Mouse (Mus musculus) T-helper 17 cell (primary cell): Measurements from ENCODE around the gene Hdac11.

Source experiments
- in situ Hi-C, 2 experiments: fragments of 300-600 bp; cut with MboI, MseI; formaldehyde crosslinking; loops; 1 replicate in 1 of 2; 2 replicates in 1 of 2; pipeline ENCODE4 v1.15.1; 2025; ENCODE audit warnings: high pct_unique_total_duplicates in 2 of 2

Gene Hdac11

DNA sequence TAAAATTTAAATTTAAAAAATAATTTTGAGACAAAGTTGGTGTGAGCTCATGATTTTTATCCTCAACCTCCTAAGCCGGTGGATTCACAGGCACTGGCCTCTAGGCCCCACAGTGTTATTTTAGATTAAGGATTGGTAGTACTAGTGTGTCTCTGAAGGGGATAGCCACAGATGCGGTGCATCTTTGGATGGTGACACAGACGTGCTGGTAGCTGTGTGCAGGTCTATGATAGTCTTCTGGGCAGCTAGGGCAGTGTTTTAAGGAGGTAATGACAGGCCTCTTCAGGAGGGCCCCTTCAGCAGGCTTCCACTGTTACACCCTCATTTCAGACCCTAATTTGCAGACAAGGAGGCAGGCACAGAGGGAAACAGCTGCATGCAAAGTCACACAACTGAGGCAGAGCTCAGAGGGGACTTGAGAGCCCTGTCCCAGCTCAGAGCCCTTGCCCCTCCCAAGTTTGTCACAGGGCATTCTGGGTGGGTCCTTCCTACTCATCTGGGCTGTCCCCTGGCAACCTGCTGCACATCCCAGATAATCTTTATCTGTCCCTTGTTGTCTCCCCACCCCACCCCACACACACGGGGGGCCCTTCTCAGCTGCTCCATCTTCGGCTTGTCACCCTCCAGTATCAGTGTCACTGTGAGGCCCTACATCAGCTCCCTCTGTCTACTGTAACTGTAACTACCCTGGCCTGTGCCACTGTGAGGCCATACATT, 6.9 kb downstream of the Hdac11 start:
- in situ Hi-C loops: loop anchor here in 1 of 2 experiments (5.0 kb wide), 1 partner anchor 119 kb away; no protein-coding TSS in a partner anchor

GRCm38 (mm10) chr6:91164584-91164983, 8.1 kb downstream of the Hdac11 start:
- in situ Hi-C loops: loop anchor here in 1 of 2 experiments (5.0 kb wide), 1 partner anchor 118 kb away; no protein-coding TSS in a partner anchor

DNA sequence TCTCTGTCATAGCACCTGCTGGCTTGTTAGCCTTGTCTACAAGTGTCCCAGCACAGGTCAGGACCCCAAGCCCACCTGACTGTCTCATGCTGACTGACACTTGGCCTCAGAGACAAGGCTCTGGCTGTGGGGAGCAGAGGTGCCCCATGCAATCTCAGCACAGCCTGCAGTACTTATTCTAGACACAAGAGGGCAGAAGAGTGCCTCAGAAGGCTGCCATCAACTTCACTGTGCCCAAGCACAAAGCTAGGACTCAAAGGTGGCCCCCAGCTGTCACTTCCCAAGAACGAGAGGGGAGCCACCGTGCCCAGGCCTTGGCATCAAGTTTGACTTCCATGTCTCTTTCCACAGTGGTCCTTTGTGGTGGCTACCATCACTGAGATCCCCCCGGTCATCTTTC, 8.7 kb downstream of the Hdac11 start:
- in situ Hi-C loops: loop anchor here (5.0 kb wide), 2 partner anchors 112 to 247 kb away; partner anchors contain the start of gene Wnt7a (in 1 of the 2)

GRCm38 (mm10) chr6:91167828-91168227, 11.4 kb downstream of the Hdac11 start:
- in situ Hi-C loops: loop anchor here (5.0 kb wide), 2 partner anchors 109 to 244 kb away; partner anchors contain the start of gene Wnt7a (in 1 of the 2)

- in situ Hi-C loops: loop anchor here (5.0 kb wide), 2 partner anchors 108 to 243 kb away; partner anchors contain the start of gene Wnt7a (in 1 of the 2)
These were observed 12.7 kb downstream of the Hdac11 start for GRCm38 (mm10) chr6:91169129-91169528.

DNA sequence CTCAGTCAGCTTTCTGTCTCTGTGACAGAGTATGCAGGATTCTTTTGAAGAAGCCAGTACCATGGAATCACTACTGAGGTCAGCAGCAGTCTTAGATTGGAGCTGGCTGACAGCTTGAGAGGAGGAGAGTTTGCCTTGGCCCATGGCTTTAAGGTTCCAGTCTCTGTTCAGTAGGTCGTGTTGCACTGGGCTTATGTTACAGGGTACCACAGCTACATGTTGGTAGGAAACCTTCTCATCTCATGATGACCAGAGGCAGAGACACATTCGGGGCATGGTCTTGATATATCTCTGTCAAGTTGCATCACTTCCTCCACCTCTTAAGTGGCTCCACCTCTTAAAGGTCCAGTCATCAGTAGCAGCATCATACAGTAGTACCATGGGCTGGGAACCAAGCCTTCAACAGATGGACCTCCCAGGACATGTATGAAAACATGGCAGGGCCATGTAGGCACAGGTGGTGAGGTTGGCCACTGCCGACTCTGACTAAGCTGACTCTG, 15.0 kb downstream of the Hdac11 start:
- in situ Hi-C loops: no loop called here

DNA sequence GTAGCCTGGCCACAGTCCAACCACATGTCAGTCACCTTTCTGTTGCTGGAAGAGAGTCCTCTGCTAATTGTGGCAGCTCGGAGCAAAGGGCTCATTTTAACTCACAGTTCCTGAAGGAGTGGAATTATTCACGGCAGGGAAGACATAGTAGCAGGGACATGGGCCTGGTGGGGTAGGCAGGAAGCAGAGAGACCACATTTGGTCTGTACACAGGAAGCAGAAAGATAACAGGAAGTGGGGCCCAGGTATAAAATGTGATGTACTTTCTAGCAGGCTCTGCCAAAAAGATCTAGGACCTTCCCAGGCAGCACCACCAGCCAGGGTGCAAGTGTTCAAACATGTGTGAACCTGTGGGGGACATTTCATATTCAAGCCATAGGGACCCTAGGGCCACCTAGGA, 15.9 kb downstream of the Hdac11 start:
- in situ Hi-C loops: no loop called here

- in situ Hi-C loops: no loop called here
These were observed 16.9 kb downstream of the Hdac11 start for GRCm38 (mm10) chr6:91173221-91173880.

- in situ Hi-C loops: no loop called here
These were observed 17.7 kb downstream of the Hdac11 start for GRCm38 (mm10) chr6:91174211-91174610.

DNA sequence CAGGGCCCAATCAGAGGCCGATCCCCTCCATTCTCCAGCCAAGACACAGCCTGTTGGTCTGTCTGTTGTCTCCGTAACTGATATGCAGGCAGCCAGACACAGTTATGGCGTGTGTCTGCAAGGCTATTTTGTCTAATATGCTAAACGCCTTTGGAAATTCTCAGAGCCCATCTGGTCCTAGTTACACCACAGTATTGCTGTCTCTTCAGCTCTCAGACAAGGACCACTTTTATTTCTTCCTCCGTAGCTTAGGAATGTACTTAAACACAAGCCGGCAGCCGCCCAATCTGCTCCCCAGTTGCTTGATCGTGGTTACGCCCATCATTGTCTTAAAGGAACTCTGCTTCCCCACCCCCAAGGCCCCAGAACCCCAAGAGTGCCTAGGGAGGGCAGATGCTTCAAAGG, 24.3 kb downstream of the Hdac11 start:
- in situ Hi-C loops: no loop called here

DNA sequence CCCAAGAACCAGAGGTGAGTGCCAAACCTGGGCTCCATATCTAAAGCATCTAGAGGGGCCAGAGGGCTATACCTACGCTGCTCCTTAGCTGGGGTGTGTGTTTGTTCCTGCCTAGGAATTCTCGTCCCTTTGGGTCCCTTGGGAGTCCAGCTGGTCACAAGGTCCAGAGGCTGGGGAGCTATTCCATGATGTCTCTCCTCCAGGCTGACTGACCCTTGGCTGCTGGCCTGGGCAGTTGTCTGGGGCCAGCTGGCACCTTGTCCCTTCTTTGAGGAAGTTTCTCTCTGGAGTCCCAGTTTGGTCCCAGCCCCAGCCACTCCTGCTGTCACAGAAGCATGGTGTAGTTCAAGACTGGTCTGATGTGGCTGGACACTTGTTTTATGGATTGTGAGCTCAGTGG, 24.9 kb downstream of the Hdac11 start:
- in situ Hi-C loops: no loop called here

DNA sequence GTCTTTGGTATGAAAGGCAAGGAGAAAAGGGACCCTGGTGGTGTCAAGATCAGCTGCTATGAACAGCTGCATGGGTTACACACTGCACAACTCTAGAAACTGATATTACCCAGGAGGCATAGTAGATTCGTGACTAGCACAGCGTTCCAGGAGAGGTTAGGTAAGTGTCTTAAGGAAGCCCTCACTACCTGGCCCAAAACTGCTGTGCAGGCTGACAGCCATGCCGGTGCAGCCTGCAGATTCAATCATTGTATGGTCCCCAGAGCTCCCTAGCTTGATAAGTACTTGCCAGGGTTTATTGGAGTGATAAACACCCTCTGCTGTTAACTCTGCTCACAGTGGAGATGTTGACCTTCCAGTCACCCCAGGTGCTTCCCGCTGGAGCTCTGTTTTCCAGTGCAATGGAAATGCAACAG, 25.6 kb downstream of the Hdac11 start:
- in situ Hi-C loops: no loop called here

GRCm38 (mm10) chr6:91183041-91183440, 26.6 kb downstream of the Hdac11 start:
- in situ Hi-C loops: no loop called here

- in situ Hi-C loops: no loop called here
These were observed 27.5 kb downstream of the Hdac11 start for GRCm38 (mm10) chr6:91183980-91184379.

DNA sequence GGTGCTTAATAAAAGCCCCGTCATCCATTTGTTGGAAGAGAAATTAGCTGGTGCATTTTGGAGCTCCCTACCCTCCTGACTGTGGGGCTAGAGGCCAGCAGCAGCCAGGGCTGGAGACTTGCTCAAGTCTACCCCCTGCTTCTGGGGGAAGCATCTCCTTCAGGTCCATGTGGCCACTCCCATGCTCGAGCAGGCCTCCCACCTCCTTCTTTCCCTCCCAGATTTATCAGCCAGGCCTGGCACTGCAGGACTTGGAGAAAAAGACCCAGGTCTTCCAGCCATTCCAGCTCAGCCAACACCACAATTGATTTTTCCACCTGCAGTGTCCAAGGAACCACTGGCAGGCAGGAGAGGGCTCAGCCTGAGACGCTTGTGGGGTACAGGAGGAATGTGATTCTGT, 28.3 kb downstream of the Hdac11 start:
- in situ Hi-C loops: no loop called here

GRCm38 (mm10) chr6:91185502-91185901, 29.0 kb downstream of the Hdac11 start:
- in situ Hi-C loops: no loop called here

DNA sequence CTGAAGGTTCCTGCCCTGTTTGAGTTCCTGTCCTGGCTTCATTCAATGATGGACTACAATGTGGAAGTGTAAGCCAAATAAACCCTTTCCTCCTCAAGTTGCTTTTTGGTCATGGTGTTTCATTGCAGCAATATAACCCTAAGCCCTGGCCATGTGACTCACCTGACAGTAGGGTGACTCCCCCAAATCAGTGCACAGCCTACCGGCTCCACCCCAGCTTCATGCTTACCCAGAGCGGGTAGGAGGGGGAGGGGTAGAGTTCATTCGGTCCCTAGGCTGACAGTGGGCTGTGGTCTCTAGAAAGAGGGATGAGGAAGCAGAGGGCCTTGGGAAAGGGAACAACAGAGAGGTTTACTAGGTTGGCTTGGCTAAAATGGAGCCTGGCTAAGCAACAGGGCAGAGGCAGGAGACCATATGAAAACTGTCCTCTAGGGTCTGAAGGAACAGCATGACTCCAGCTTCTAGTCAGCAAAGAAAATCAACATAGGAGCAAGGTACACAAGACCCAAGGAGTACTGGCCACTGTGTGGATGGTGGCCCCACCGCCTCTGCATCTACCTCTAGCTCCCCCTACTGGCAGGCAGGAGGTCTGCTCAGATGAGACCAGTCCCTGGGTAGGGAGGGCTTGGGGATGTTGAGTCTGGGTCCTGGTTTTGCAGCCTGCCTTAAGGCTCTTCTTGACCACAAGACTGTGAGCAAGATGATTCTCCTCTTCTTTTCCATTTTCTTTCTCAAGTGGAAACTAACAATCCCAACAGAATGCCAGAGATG, 29.9 kb downstream of the Hdac11 start:
- in situ Hi-C loops: no loop called here

DNA sequence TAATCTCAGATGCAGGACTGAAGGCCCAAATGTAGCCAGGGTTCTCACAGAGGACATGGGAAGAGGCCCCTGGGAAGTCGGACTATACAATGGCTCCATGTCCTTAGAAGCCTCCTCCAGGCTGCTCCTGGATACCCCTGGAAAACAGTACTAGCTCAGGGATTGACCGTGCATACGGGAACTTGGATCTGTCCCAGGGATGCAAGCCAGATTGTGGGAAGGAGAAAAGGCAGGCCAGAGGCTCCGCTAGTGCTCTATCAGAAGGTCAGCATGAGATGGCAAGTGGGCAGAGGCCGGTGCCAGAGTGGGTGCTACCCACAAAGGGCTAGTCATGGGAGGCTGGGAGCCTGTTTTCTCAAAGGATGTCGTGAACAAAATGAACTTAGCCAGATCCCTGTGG, 30.5 kb downstream of the Hdac11 start:
- in situ Hi-C loops: no loop called here

GRCm38 (mm10) chr6:91187871-91188270, 31.4 kb downstream of the Hdac11 start:
- in situ Hi-C loops: no loop called here

- in situ Hi-C loops: no loop called here
These were observed 33.5 kb downstream of the Hdac11 start for GRCm38 (mm10) chr6:91189971-91190370.

DNA sequence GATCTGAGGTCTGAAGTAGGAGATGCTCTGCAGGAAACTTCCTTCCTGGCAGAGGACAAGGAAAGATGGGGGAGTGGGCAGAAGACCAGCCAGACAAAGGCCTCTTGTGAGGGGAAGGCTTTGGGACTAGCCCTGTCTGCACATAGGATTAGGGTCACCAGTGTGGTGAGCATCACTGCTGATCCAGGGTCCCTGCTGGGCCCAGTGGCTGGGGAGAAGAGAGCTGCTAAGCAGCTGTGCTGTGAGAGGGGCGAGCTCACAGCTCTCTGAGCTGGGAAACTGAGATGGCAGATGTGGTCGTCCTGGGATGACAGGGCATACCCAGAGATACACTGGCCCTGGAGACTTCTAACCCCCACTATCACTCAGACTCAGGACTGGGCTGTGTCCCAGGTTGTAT, 35.0 kb downstream of the Hdac11 start:
- in situ Hi-C loops: no loop called here

DNA sequence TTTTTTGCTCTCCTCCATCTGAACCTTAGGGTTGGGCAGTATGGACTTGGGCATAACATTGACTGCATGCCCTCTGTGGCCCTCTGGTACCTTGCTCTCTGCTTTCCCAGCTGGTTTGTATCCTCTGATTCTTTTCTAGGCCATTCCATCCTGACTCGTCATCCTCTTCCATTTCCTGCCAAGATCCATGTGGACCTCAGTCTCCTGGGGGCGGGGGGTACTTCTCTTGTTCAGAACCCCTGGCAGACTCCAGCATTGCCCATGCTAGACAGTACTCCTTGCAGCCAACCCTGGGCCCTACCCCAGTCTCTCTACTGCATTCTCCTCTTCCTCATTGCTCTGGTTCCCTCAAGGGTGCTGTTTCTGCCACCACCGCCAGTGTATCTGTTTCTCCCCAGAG, 36.0 kb downstream of the Hdac11 start:
- in situ Hi-C loops: no loop called here
